Mouse (Mus musculus) erythroblast, embryonic 14.5 days (primary cell): Measurements from ENCODE around the gene Csnk2b.

Source experiments
- GATA1 ChIP-seq: IDR thresholded peaks from 2 replicates; pipeline ENCODE4 v1.6.1; 2012; ENCODE audit warnings: low read length, inconsistent platforms, mixed read lengths
- TAL1 ChIP-seq: IDR thresholded peaks from 3 replicates; pipeline ENCODE4 v1.6.1; 2012; ENCODE audit warnings: low read length, inconsistent platforms, mixed read lengths

- no peak for TF ChIP-seq GATA1
- TF ChIP-seq TAL1 = no peak
Measured at GRCm38 (mm10) chr17:35074097-35074496, 47.8 kb downstream of the Csnk2b start.
